Mouse (Mus musculus): ENCODE measurements around the gene Zfp292. TPM values are rescaled to one million over a fixed set of nuclear protein-coding genes. Genes with fewer than 3 reads are reported as not detected.
"Not testable (repeated sequence)": the region's sequence is repeated elsewhere in the genome, so short reads cannot be mapped to it uniquely, and the experiment has no call there.

The Zfp292 gene
- 10 to 100 TPM; 26.2 to 32.3 (median 29.4) TPM for total RNA-seq (2022)

- DNase-seq (ENCODE audit: low spot score in 2 of 2) = peak; percentile 86 to 95
Measured at GRCm38 (mm10) chr4:34882818-34883217, at the start of gene Zfp292. Gene Zfp292 (minus strand): TSS chr4:34882960.

- DNase-seq (ENCODE audit: low spot score in 2 of 2) = not testable (repeated sequence)
Measured at GRCm38 (mm10) chr4:34928386-34928785, 45.6 kb upstream of the Zfp292 start.

- peak in 1 of 2 experiments; percentile 12 for DNase-seq (ENCODE audit: low spot score in 2 of 2)
Measured at GRCm38 (mm10) chr4:34922177-34922870, 39.6 kb upstream of the Zfp292 start.

GRCm38 (mm10) chr4:34917400-34917799, 34.6 kb upstream of the Zfp292 start:
- DNase-seq (ENCODE audit: low spot score in 2 of 2) = no peak

- DNase-seq (ENCODE audit: low spot score in 2 of 2) = no peak
Measured at GRCm38 (mm10) chr4:34912171-34912570, 29.4 kb upstream of the Zfp292 start.

GRCm38 (mm10) chr4:34911401-34911800, 28.6 kb upstream of the Zfp292 start:
- no peak for DNase-seq (ENCODE audit: low spot score in 2 of 2)

GRCm38 (mm10) chr4:34908127-34908526, 25.4 kb upstream of the Zfp292 start:
- DNase-seq (ENCODE audit: low spot score in 2 of 2) = no peak

GRCm38 (mm10) chr4:34907026-34907425, 24.3 kb upstream of the Zfp292 start:
- DNase-seq (ENCODE audit: low spot score in 2 of 2) = no peak

- DNase-seq (ENCODE audit: low spot score in 2 of 2) = no peak
Measured at GRCm38 (mm10) chr4:34906151-34906550, 23.4 kb upstream of the Zfp292 start.

- DNase-seq (ENCODE audit: low spot score in 2 of 2) = no peak
Measured at GRCm38 (mm10) chr4:34905396-34905795, 22.6 kb upstream of the Zfp292 start.

GRCm38 (mm10) chr4:34901582-34901981, 18.8 kb upstream of the Zfp292 start:
- DNase-seq (ENCODE audit: low spot score in 2 of 2) = not testable (repeated sequence)

GRCm38 (mm10) chr4:34901166-34901565, 18.4 kb upstream of the Zfp292 start:
- DNase-seq (ENCODE audit: low spot score in 2 of 2) = no peak

GRCm38 (mm10) chr4:34900155-34900554, 17.4 kb upstream of the Zfp292 start:
- DNase-seq (ENCODE audit: low spot score in 2 of 2) = no peak

- no peak for DNase-seq (ENCODE audit: low spot score in 2 of 2)
Measured at GRCm38 (mm10) chr4:34899322-34899721, 16.6 kb upstream of the Zfp292 start.

GRCm38 (mm10) chr4:34898497-34898896, 15.7 kb upstream of the Zfp292 start:
- DNase-seq (ENCODE audit: low spot score in 2 of 2) = no peak

- DNase-seq (ENCODE audit: low spot score in 2 of 2) = no peak
Measured at GRCm38 (mm10) chr4:34893479-34893878, 10.7 kb upstream of the Zfp292 start, which contains the start of gene Cga. Gene Cga (plus strand): TSS chr4:34893779.

GRCm38 (mm10) chr4:34889812-34890185, 7.0 kb upstream of the Zfp292 start:
- no peak for DNase-seq (ENCODE audit: low spot score in 2 of 2)

GRCm38 (mm10) chr4:34889101-34889811, 6.5 kb upstream of the Zfp292 start:
- no peak for DNase-seq (ENCODE audit: low spot score in 2 of 2)

- no peak for DNase-seq (ENCODE audit: low spot score in 2 of 2)
Measured at GRCm38 (mm10) chr4:34887295-34887694, 4.5 kb upstream of the Zfp292 start.

- peak; percentile 65 to 75 for DNase-seq (ENCODE audit: low spot score in 2 of 2)
Measured at GRCm38 (mm10) chr4:34886490-34887111, 3.8 kb upstream of the Zfp292 start.

- no peak for DNase-seq (ENCODE audit: low spot score in 2 of 2)
Measured at GRCm38 (mm10) chr4:34885631-34886351, 3.0 kb upstream of the Zfp292 start.

Data from left cerebral cortex, adult 8-10 months (tissue).